Mouse (Mus musculus) liver, embryonic 14.5 days (tissue): ENCODE results near the gene Cntn1.

Source experiments
- CTCF ChIP-seq: IDR thresholded peaks from 2 replicates; pipeline ENCODE4 v1.5.1; 2016; ENCODE audit warnings: antibody characterized with exemption, low read depth, control low read depth
- EP300 ChIP-seq: IDR thresholded peaks from 2 replicates; pipeline ENCODE4 v1.6.1; 2016; ENCODE audit warnings: antibody characterized with exemption, low read depth

GRCm38 (mm10) chr15:92161163-92162025, 110.4 kb downstream of the Cntn1 start:
- no peak for TF ChIP-seq CTCF
- no peak for TF ChIP-seq EP300
